Mouse (Mus musculus) activated CD4-positive, CD25-positive, alpha-beta regulatory T cell (primary cell): ENCODE measurements around the gene Zfp846. TPM values are rescaled to one million over a fixed set of nuclear protein-coding genes. Genes with fewer than 3 reads are reported as not detected.

Source experiments
- polyA plus RNA-seq, 2 experiments: library from polyadenylated mRNA; unstranded; fragments of 100-300 nt; shearing (Covaris generic); gene quantifications; one replicate each; pipeline ENCODE4 v1.2.1; 2017

Zfp846 gene
- 10 to 100 TPM; 10.5 to 10.9 TPM for polyA plus RNA-seq

GRCm38 (mm10) chr9:20581175-20581634 is at the start of gene Zfp846:
Gene Zfp846, plus strand, starts transcription at chr9:20581291.

GRCm38 (mm10) chr9:20642101-20642895 is 61.2 kb downstream of the Zfp846 start, which contains the start of gene Ubl5:
Gene Ubl5, plus strand, starts transcription at chr9:20642878.

DNA sequence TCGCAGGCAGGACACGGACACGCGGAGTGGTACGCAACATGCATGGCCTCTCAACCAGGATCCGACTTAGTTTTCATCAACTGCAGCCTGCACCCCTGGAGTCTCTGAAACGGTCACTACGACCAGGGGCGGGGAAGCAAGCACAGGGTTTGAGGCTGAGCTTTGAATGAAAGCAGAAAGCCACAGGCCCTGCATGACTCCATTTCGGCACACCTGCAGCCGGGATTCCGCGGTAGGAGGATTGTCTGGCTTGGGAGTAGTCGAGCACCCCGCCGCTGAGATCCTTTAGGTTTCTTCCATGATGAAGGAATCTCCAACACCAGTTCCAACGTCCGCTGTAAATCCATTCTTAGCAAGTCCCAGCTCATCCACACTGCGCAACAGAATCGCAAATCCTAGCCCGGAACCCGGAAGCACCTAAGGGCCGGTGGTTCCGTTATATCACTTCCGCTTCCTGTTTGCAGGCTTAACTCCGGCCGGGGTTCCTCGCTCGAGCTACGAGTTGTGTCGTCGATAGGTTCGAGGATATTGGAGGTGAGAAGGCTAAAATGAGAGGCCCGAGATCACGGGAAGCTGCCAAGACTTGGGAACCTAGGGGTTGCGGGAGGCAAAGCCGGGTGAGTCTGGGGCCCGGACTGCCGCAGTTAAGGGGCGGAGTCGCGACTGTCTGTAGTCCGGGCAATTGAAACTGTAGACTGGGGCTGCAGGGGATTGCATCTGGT is 63.4 kb downstream of the Zfp846 start, which contains the start of gene Fbxl12:
TSS of gene Fbxl12 (minus strand) at position 408 of the 722 bp plus-strand sequence.

DNA sequence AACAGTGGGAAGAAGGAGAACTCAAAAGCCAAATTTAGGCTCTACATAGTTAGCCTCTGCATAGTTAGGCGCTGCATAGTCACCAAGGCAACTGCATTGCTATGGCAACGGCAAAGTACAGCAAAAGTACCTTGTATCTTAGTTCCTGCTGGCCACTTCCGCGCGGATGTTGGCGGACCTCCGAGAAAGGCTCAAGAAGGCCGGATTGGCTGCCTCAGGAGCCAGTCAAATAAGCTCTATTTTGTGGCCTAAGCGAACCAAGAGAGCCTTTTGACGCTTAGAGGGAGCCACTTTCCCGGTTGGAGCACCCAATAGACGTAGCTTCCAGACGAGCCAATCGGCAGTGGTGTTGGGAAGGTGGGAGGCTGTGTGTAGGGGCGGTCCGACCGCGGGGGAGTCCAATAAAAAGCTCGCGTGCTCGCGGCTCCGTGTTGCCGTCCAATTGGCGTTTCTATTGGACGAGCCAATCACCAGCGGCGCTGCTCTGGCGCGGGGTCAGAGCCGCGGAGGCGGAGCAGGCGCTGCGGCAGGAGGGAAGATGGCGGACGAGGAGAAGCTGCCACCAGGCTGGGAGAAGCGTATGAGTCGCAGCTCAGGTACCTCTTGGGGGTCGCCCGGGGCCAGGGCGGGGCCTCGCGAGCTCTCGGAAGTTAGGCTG is 70.6 kb downstream of the Zfp846 start, which contains the start of gene Pin1:
TSS of gene Pin1 (plus strand) at position 494 of the 658 bp plus-strand sequence.

Other genes starting within 250 kb of the Zfp846 start
- gene Olfr18, start 245.2 kb upstream of the Zfp846 start, polyA plus RNA-seq = not detected
- 10 to 100 TPM; 20.2 to 26.2 TPM for gene Zfp560, start 196.1 kb upstream of the Zfp846 start, polyA plus RNA-seq
- gene Zfp26, start 121.1 kb upstream of the Zfp846 start, polyA plus RNA-seq = 10 to 100 TPM; 26.8 to 30.2 TPM
- gene Zfp426, start 88.5 kb upstream of the Zfp846 start, polyA plus RNA-seq = 10 to 100 TPM; 12.7 to 23.8 TPM
- 10 to 100 TPM; 23.0 to 32.3 TPM for gene Zfp266, start 59.9 kb upstream of the Zfp846 start, polyA plus RNA-seq
- 100 to 1,000 TPM; 410 to 443 TPM for gene Ubl5, start 61.6 kb downstream of the Zfp846 start, polyA plus RNA-seq
- 10 to 100 TPM; 38.6 to 46.9 TPM for gene Fbxl12, start 63.5 kb downstream of the Zfp846 start, polyA plus RNA-seq
- gene Pin1, start 70.8 kb downstream of the Zfp846 start, polyA plus RNA-seq = 10 to 100 TPM; 23.0 to 28.2 TPM
- under 1 TPM; 0.11 to 0.80 TPM for gene Olfm2, start 165.1 kb downstream of the Zfp846 start, polyA plus RNA-seq
- under 1 TPM in 1 of 2 experiments, not detected in 1; 0.05 TPM for gene Col5a3, start 233.8 kb downstream of the Zfp846 start, polyA plus RNA-seq
- gene Rdh8, start 237.2 kb downstream of the Zfp846 start, polyA plus RNA-seq = not detected